Mouse (Mus musculus) lung, postnatal 0 days (tissue): ENCODE data around the gene Smoc2. TPM values are rescaled to one million over a fixed set of nuclear protein-coding genes. Genes with fewer than 3 reads are reported as not detected.

ENCODE experiments used
- ATAC-seq: fragments of 200-750 bp; cut with Nextera tagmentation; 2 replicates; pipeline ENCODE4 v1.8.0; 2017; ENCODE audit warnings: moderate library complexity
- DNase-seq: peaks from one replicate; pipeline ENCODE4 v3.0.0-alpha.2; 2016; ENCODE audit warnings: low spot score
- H3K27ac ChIP-seq: fragments of 300-500 bp; sonication (generic); 2 replicates; pipeline ENCODE4 v1.5.1; 2014; ENCODE audit warnings: antibody characterized with exemption, mild to moderate bottlenecking, low read length, mixed read lengths
- H3K27me3 ChIP-seq: fragments of 300-500 bp; sonication (generic); replicated peaks from 2 replicates; pipeline ENCODE4 v1.6.1; 2014; ENCODE audit warnings: low read length, mixed read lengths; ENCODE audit not compliant: insufficient read depth
- H3K36me3 ChIP-seq: fragments of 300-500 bp; sonication (generic); 2 replicates; pipeline ENCODE4 v1.6.1; 2014; ENCODE audit warnings: low read length, mixed read lengths; ENCODE audit not compliant: insufficient read depth
- H3K4me1 ChIP-seq: fragments of 300-500 bp; sonication (generic); 2 replicates; pipeline ENCODE4 v1.6.1; 2014; ENCODE audit warnings: antibody characterized with exemption, low read depth, low read length, mixed read lengths; ENCODE audit not compliant: insufficient read depth
- H3K4me2 ChIP-seq: fragments of 300-500 bp; sonication (generic); replicated peaks from 2 replicates; pipeline ENCODE4 v1.6.1; 2014; ENCODE audit warnings: low read depth, mild to moderate bottlenecking, low read length, moderate library complexity, mixed read lengths
- H3K4me3 ChIP-seq: fragments of 300-500 bp; sonication (generic); 2 replicates; pipeline ENCODE4 v1.5.1; 2014; ENCODE audit warnings: low read depth, low read length
- H3K9ac ChIP-seq: fragments of 300-500 bp; sonication (generic); replicated peaks from 2 replicates; pipeline ENCODE4 v1.6.1; 2014; ENCODE audit warnings: low read depth, mild to moderate bottlenecking
- H3K9me3 ChIP-seq: fragments of 300-500 bp; sonication (generic); 2 replicates; pipeline ENCODE4 v1.6.1; 2016; ENCODE audit warnings: low read length, mixed read lengths
- CTCF ChIP-seq: IDR thresholded peaks from 2 replicates; pipeline ENCODE4 v1.5.1; 2016; ENCODE audit warnings: antibody characterized with exemption, mild to moderate bottlenecking
- EP300 ChIP-seq: IDR thresholded peaks from 2 replicates; pipeline ENCODE4 v1.6.1; 2016; ENCODE audit warnings: antibody characterized with exemption, mild to moderate bottlenecking, control low read depth
- WGBS: fragments of 180-500 bp; shearing (Covaris S2); extraction: QIAGEN DNeasy Blood & Tissue Kit; methylation state at CpG from one replicate; pipeline ENCODE4 v1.1.7; 2014; 5-methylcytosine and 5-hydroxymethylcytosine counted together
- polyA plus RNA-seq: library from polyadenylated mRNA; unstranded; fragments of >200 nt; fragmentation: Nextera tagmentation; extraction: Ambion mirVana; gene quantifications from 2 replicates; pipeline ENCODE4 v1.2.1, GENCODE M21; 2015

Gene Smoc2
- polyA plus RNA-seq, 1 experiment from 2014 or later: 32.2 TPM

DNA sequence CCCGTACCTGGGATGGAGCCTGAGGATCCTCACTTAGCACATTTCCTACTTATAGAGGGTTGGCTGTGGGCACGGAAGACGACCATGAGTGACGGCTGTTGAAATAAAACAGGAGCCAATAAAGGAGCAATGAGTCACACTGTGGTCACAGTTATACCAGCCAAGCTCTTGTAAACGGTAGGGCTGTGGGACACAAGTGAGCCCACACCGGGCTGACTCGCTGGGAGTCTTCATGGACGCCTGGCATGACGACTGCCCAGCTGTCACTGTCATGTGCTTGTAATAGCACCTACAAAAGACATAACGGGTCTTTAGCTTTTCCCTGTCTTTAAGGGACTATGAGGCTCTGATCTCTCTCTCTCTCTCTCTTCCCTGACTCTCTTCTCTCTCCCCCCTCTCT, 39.3 kb upstream of the Smoc2 start:
- DNase-seq (no peak), ATAC-seq (no peak)
- Histone ChIP-seq H3K4me1 (no peaks in the 10 kb centered on the region), H3K4me3 (no peak overlapping the region), H3K9ac (no peak overlapping the region), H3K27ac (no peak overlapping the region), H3K27me3 (no peaks in the 10 kb centered on the region), H3K9me3 (no peaks in the 10 kb centered on the region), H3K36me3 (no peaks in the 10 kb centered on the region), H3K4me2 (no peak overlapping the region)
- TF ChIP-seq EP300: no peak
- TF ChIP-seq CTCF: no peak
- WGBS: 60% methylated on average over 10 of the region's 10 CpGs

GRCm38 (mm10) chr17:14242634-14243033, 36.7 kb upstream of the Smoc2 start:
- Histone ChIP-seq H3K27me3 (no peaks in the 10 kb centered on the region), H3K9ac (no peak overlapping the region), H3K9me3 (no peaks in the 10 kb centered on the region), H3K27ac (no peak overlapping the region), H3K4me1 (no peaks in the 10 kb centered on the region), H3K4me3 (no peak overlapping the region), H3K36me3 (no peaks in the 10 kb centered on the region), H3K4me2 (no peak overlapping the region)
- WGBS: 88% methylated on average over 8 of the region's 8 CpGs
- TF ChIP-seq CTCF: no peak
- TF ChIP-seq EP300: no peak
- no peak for ATAC-seq
- DNase-seq: no peak

- Histone ChIP-seq H3K36me3 (no peaks in the 10 kb centered on the region), H3K9ac (no peak overlapping the region), H3K4me3 (no peak overlapping the region), H3K4me1 (no peaks in the 10 kb centered on the region), H3K9me3 (no peaks in the 10 kb centered on the region), H3K27me3 (no peaks in the 10 kb centered on the region), H3K4me2 (no peak overlapping the region), H3K27ac (peak overlapping the region; percentile 43; the same call in 1 of the 2 replicates)
- 34% methylated on average over 11 of the region's 11 CpGs for WGBS
- ATAC-seq (peak; percentile 76), DNase-seq (peak; percentile 67)
- TF ChIP-seq EP300: no peak
- TF ChIP-seq CTCF: no peak
Observed at GRCm38 (mm10) chr17:14244195-14244965, 34.9 kb upstream of the Smoc2 start.

DNA sequence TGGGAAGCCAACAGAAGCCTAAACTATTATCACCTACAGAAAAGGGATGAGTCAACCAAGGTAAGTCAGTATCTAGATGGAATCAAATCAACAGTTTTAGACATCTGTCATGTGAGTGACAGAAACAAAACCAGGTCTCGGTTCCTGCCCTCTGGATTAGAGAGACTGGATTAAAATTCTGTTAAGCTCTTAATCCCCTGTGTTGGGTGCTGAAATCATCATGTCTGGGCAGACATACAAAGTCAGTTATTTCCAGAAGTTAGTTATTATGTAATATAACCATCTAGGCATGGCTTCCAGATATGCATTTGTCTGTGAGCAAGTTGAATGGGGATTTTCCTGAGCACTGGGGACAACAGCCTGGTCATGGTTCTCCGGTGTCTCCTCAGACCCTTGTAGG, 33.0 kb upstream of the Smoc2 start:
- ATAC-seq (no peak), DNase-seq (no peak)
- 97% methylated on average over 2 of the region's 2 CpGs for WGBS

DNA sequence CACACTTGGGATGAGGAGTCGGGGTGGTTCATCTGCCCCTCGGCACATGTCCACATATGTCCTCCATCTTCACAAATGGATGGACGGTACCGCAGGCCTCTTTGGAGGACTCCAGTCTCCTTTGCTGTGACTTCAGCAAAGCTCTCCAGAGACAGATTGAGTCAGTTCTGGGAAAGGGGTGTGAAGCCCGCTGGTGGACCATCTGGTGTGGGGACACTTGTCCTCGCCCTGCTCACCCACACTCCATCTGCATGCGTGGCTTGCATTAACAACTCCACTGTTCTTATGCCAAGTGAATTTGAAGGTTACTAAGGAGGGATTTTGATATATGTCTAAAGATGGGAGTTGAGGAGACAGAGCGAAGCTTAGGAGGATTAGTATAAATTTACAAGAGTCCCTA, 31.4 kb upstream of the Smoc2 start:
- no peaks in the 10 kb centered on the region for H3K4me1 ChIP-seq
- no peak overlapping the region for H3K4me3 ChIP-seq
- no peaks in the 10 kb centered on the region for H3K9me3 ChIP-seq
- ATAC-seq: no peak
- no peaks in the 10 kb centered on the region for H3K36me3 ChIP-seq
- 89% methylated on average over 8 of the region's 8 CpGs for WGBS
- TF ChIP-seq CTCF: no peak
- TF ChIP-seq EP300: no peak
- H3K27ac ChIP-seq: no peak overlapping the region
- no peaks in the 10 kb centered on the region for H3K27me3 ChIP-seq
- DNase-seq: no peak
- no peak overlapping the region for H3K9ac ChIP-seq
- no peak overlapping the region for H3K4me2 ChIP-seq

More for the DNA sequence above, 33.0 kb upstream of the Smoc2 start:
- no peaks in the 10 kb centered on the region for H3K27me3 ChIP-seq
- H3K27ac ChIP-seq: no peak overlapping the region
- no peaks in the 10 kb centered on the region for H3K4me1 ChIP-seq
- H3K9ac ChIP-seq: no peak overlapping the region
- TF ChIP-seq CTCF (no peak), EP300 (no peak)
- H3K4me2 ChIP-seq: no peak overlapping the region
- H3K4me3 ChIP-seq: no peak overlapping the region
- no peaks in the 10 kb centered on the region for H3K36me3 ChIP-seq
- no peaks in the 10 kb centered on the region for H3K9me3 ChIP-seq

DNA sequence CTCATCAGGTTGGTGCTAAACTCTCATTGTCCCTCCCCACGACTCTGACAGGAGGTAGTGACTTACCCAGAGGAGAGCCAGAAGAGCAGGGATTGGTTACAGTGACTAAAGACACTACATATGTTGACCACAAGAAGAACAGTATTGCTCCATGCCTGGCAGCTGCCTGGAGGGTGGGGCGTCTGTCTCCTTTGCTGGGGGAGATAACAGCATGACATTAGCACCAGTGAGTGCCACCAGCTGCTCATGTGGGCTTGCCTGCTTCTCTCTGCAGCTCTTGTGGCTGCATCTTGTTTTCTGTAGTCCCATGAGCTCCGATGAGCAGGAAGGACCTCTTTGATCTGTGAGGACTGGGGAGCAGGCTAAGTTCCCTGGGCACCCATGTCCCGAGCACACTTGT, 29.7 kb upstream of the Smoc2 start:
- DNase-seq (peak; percentile 86), ATAC-seq (peak; percentile 89)
- TF ChIP-seq EP300: peak; percentile 45; the same call in 1 of the 2 replicates
- TF ChIP-seq CTCF: no peak

More for the DNA sequence above, 29.7 kb upstream of the Smoc2 start:
- H3K36me3 ChIP-seq: no peaks in the 10 kb centered on the region
- H3K4me2 ChIP-seq: no peak overlapping the region
- no peaks in the 10 kb centered on the region for H3K27me3 ChIP-seq
- no peaks in the 10 kb centered on the region for H3K9me3 ChIP-seq
- 39% methylated on average over 4 of the region's 4 CpGs for WGBS
- H3K27ac ChIP-seq: no peak overlapping the region
- no peaks in the 10 kb centered on the region for H3K4me1 ChIP-seq
- H3K9ac ChIP-seq: no peak overlapping the region
- no peak overlapping the region for H3K4me3 ChIP-seq
